Mouse (Mus musculus) macrophage (primary cell): ENCODE data around the gene Ift27. TPM values are rescaled to one million over a fixed set of nuclear protein-coding genes. Genes with fewer than 3 reads are reported as not detected.

ENCODE experiments used
- H3K27ac ChIP-seq: fragments of 350-480 bp; formaldehyde crosslinking; 2 replicates; pipeline ENCODE4 v1.9.0; 2021
- H3K36me3 ChIP-seq: fragments of 350-480 bp; formaldehyde crosslinking; 2 replicates; pipeline ENCODE4 v1.9.0; 2021; ENCODE audit errors: inconsistent target
- H3K4me3 ChIP-seq: fragments of 350-480 bp; formaldehyde crosslinking; 2 replicates; pipeline ENCODE4 v1.9.0; 2021; ENCODE audit errors: inconsistent target
- H3K79me2 ChIP-seq: fragments of 350-480 bp; formaldehyde crosslinking; 2 replicates; pipeline ENCODE4 v1.9.0; 2021; ENCODE audit errors: inconsistent target
- WGBS: methylation state at CpG from one replicate; pipeline ENCODE4 v1.1.7; 2026; ENCODE audit warnings: inconsistent platforms; ENCODE audit not compliant: missing documents; 5-methylcytosine and 5-hydroxymethylcytosine counted together
- polyA plus RNA-seq: library from polyadenylated mRNA; stranded (reverse); fragments of 250-400 nt; gene quantifications from 3 replicates; pipeline ENCODE4 v1.2.4, GENCODE M21; 2018; ENCODE audit warnings: inconsistent platforms
- total RNA-seq, 78 experiments: library from RNA; depleted of rRNA; stranded (reverse); fragments of 250-400 nt; gene quantifications; 1 replicate in 9 of 78; 2 replicates in 24 of 78; 3 replicates in 43 of 78; 4 replicates in 2 of 78; pipeline ENCODE4 v1.2.4; 2018; ENCODE audit warnings: inconsistent platforms in 56 of 78

Ift27 gene
- 10 to 100 TPM in 2 of 26 experiments, 1 to 10 TPM in 20, under 1 TPM in 1, not detected in 3; 0.41 to 12.5 (median 4.6) TPM for total RNA-seq (2018; cell fraction: chromatin; rRNA removed)
- 10 to 100 TPM; 10.7 to 19.4 (median 15.1) TPM for total RNA-seq (2018; cell fraction: cytosol; rRNA removed)
- 10 to 100 TPM in 1 of 26 experiments, 1 to 10 TPM in 25; 1.8 to 10.8 (median 5.5) TPM for total RNA-seq (2018; cell fraction: nucleus; rRNA removed)
- 12.6 to 19.9 TPM (median 13.4 TPM) in 3 replicates for polyA plus RNA-seq

- WGBS, result 3% methylated on average over 40 of the region's 40 CpGs
- peak within 1 kb of the TSS; percentile 60 for H3K27ac ChIP-seq
- H3K36me3 ChIP-seq, result no peaks in the 10 kb centered on the region
- H3K4me3 ChIP-seq, result peak within 1 kb of the TSS; percentile 82
- H3K79me2 ChIP-seq, result no peaks in the 10 kb centered on the region
Measured at GRCm38 (mm10) chr15:78173972-78174886, at the start of gene Ift27. Gene Ift27 (minus strand): TSS chr15:78174107.

DNA sequence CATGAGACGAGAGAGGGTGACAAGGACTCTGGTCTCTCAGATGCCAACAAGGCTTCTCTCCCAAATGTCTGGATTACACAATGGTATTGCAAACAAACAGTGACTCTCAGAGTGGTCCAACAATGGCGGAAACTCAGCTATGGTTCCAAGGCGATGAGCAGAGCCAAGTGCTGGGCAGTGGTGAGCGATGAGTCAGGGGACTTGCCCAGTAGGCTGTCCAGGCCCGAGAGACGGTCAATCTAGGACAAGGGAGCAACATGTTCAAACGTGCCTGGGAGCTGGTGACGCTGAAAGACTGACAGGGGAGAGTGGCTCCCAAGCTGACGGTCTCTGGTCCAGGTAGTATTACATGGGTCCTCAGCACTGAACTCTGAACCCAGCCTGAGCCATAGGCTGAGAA is 41.4 kb upstream of the Ift27 start:
- WGBS, result 85% methylated on average over 9 of the region's 9 CpGs
- Histone ChIP-seq H3K27ac (no peak overlapping the region), H3K36me3 (no peaks in the 10 kb centered on the region), H3K79me2 (no peaks in the 10 kb centered on the region), H3K4me3 (no peak overlapping the region)

- 84% methylated on average over 8 of the region's 8 CpGs for WGBS
- Histone ChIP-seq H3K4me3 (no peak overlapping the region), H3K79me2 (no peaks in the 10 kb centered on the region), H3K27ac (no peak overlapping the region), H3K36me3 (no peaks in the 10 kb centered on the region)
Measured at GRCm38 (mm10) chr15:78211367-78211766, 37.5 kb upstream of the Ift27 start.

GRCm38 (mm10) chr15:78210203-78210602 is 36.3 kb upstream of the Ift27 start:
- Histone ChIP-seq H3K27ac (no peak overlapping the region), H3K4me3 (no peak overlapping the region), H3K36me3 (no peaks in the 10 kb centered on the region), H3K79me2 (no peaks in the 10 kb centered on the region)
- 48% methylated on average over 4 of the region's 4 CpGs for WGBS

DNA sequence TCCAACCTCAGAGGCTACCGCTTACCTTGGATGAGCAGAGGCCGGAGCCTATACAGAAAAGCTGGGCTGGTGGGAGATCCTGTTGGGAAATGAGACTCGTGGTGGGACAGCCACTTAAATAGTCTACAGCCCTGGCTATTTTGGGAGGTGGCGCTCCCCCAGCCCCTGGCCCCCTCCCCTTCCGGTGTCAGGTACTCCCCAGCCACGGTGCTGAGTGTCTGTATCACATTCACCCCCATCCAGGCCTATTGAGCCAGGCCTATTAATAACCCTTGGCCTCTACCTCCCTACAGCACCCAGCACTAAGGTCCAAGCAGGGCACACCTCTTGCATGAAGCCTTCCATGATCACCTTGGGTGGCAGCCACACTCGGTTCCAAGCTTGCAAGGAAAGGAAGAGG is 32.4 kb upstream of the Ift27 start, which contains the start of gene Pvalb:
Gene Pvalb (minus strand): TSS at position 89 of the 400 bp plus-strand sequence.
- Histone ChIP-seq H3K4me3 (no peak within 1 kb of the TSS), H3K79me2 (no peaks in the 10 kb centered on the region), H3K36me3 (no peaks in the 10 kb centered on the region), H3K27ac (no peak within 1 kb of the TSS)
- WGBS, result 88% methylated on average over 7 of the region's 7 CpGs

DNA sequence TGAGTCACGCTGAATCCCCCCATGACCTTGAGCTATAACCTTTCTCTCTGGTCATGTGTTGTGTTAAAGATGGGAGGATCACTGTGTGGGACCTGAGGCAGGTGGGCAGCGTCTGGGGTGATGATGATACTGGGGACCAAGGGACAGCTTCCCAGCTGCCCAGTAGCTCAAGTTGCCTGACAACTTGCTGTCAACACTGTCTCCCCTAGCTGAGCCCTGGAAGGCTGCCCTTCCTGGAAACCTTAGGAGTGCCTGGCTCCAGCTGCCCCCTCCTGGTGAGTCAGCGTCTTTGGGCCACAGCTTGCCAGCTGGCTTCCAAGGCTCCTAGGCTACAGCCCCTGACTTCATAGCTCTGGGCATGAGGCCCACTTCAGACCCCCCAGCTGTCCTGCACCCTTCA is 31.3 kb upstream of the Ift27 start:
- 43% methylated on average over 3 of the region's 3 CpGs for WGBS
- no peak overlapping the region for H3K4me3 ChIP-seq
- H3K79me2 ChIP-seq, result no peaks in the 10 kb centered on the region
- no peaks in the 10 kb centered on the region for H3K36me3 ChIP-seq
- no peak overlapping the region for H3K27ac ChIP-seq

DNA sequence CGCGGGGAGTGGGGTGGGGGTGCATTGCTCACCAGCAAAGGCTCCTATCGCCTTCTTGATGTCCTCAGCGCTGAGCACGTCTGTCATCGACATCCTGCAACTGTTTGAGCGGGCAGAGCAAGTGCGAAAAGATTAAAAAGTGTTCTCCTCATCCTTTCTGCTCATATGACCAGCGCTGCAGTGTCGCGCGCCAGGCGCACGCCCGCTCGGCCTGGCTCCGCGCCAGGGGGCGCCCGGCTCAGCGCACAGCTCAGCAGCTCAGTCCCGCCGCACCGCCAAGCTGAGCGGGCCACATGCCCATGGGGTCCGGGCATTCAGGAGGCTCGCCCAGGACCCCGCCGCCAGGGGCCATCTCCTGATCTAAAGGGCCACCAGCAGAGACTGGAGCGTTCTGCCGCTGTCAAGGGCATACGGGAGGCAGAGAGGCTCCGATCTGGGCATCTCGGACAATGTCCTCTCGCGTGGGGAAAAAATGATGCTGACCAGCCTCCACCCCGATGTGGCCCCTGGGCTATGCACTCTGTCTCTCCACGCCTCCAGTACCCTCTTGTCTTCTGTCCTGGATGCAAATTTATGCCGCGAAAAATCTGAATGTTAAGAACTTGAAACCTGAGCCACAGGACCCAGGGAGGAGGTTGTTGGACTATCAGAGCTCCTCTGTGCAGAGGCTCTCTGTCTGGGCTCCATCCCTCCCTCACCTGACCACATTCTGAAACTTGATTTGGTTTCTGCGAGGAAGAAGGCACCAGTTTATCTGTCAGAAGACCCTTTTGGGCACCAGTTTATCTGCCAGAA is 30.3 kb upstream of the Ift27 start:
- Histone ChIP-seq H3K4me3 (no peak overlapping the region), H3K79me2 (no peaks in the 10 kb centered on the region), H3K36me3 (no peaks in the 10 kb centered on the region), H3K27ac (no peak overlapping the region)
- 5% methylated on average over 41 of the region's 41 CpGs for WGBS

DNA sequence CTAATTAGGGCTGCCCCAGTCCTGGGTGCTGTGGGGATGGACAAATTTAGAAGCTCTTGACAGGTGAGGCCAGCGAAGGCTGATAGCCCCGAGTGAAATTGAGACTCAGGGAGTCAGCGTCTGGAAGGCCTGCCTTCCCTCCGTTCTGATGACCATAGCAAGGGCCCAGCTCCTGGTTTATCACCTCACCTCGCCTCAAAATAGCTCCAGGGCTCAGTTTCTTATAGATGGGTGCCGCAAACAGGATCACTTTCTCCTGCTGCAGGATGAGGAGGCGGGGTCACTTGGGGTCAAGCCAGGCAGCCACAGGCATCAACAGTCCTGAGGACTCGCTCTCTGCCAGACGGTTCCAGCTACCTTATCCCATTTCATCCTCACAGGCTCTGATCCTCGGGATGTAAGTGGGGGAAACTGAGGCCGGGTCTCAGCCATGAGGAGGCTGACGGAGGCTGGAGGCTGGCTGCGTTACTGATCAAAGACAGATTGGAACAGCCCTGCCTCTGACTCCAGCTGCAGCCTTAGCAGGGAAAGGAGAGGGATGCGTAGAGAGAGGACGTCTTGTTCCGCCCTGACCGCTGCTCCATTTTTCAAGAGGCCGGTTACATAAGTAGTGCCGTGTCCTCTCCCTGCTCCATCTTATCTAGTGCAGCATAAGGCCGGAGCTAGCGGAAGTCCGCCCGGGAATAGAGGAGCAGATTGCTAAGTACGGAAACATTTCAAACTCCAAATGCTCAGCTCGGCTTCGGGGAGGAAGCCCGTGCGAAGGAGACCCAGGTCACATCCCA is 21.4 kb upstream of the Ift27 start:
- Histone ChIP-seq H3K36me3 (no peaks in the 10 kb centered on the region), H3K27ac (no peak overlapping the region)
- WGBS, result 85% methylated on average over 26 of the region's 28 CpGs

DNA sequence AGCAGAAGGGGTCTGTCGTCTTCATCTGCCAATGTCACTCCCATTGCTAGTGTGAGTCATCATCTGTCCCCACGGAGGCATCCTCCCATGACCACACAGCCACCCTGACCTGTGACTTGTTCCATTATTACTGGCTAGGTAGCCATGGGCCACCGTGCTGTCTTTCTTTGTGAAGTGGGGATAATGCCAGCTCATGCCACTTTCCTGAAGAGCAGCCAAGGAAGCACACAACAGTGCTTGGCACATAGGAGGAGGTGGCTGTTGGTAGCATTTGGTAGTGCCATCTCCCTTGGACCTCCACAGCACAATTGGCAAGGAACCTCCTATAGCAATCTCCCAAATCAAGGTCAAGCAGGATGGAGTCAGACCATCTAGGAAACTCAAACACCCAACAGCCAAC is 20.4 kb upstream of the Ift27 start:
- 57% methylated on average over 3 of the region's 3 CpGs for WGBS
- no peak overlapping the region for H3K4me3 ChIP-seq
- no peaks in the 10 kb centered on the region for H3K36me3 ChIP-seq

More for the DNA sequence above, 21.4 kb upstream of the Ift27 start:
- no peak overlapping the region for H3K4me3 ChIP-seq
- H3K79me2 ChIP-seq, result no peaks in the 10 kb centered on the region

GRCm38 (mm10) chr15:78189636-78190035 is 15.7 kb upstream of the Ift27 start:
- Histone ChIP-seq H3K79me2 (no peaks in the 10 kb centered on the region), H3K27ac (no peak overlapping the region), H3K4me3 (no peak overlapping the region), H3K36me3 (no peaks in the 10 kb centered on the region)
- 90% methylated on average over 7 of the region's 7 CpGs for WGBS

More for the DNA sequence above, 20.4 kb upstream of the Ift27 start:
- no peak overlapping the region for H3K27ac ChIP-seq
- no peaks in the 10 kb centered on the region for H3K79me2 ChIP-seq

- H3K36me3 ChIP-seq, result no peaks in the 10 kb centered on the region
- no peaks in the 10 kb centered on the region for H3K79me2 ChIP-seq
- H3K4me3 ChIP-seq, result no peak overlapping the region
- 91% methylated on average over 3 of the region's 3 CpGs for WGBS
- no peak overlapping the region for H3K27ac ChIP-seq
Measured at GRCm38 (mm10) chr15:78188546-78188945, 14.6 kb upstream of the Ift27 start.

DNA sequence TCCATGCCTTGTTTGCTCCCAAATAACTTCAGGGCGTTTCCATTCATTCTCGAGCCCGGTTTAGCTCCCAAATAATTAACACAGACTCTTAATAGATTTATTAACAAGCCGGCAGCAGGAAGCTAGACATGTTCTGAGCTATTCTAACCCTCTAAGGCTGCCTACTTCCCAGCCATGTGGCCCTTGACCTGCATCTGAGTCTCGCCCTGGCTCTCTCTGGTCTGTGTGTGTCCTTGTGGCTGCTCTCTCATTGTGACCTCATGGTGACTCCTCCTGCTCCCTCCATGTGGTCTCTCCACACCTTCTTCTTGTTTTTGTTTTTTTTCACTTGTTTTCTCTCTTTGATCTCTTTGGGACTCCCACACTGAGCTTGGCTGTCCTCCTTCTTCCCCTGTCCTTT is 13.0 kb upstream of the Ift27 start:
- WGBS, result 84% methylated on average over 5 of the region's 5 CpGs
- H3K79me2 ChIP-seq, result no peaks in the 10 kb centered on the region
- H3K27ac ChIP-seq, result no peak overlapping the region
- no peaks in the 10 kb centered on the region for H3K36me3 ChIP-seq
- no peak overlapping the region for H3K4me3 ChIP-seq

- 87% methylated on average over 4 of the region's 4 CpGs for WGBS
- Histone ChIP-seq H3K4me3 (no peak overlapping the region), H3K36me3 (no peaks in the 10 kb centered on the region), H3K27ac (no peak overlapping the region), H3K79me2 (no peaks in the 10 kb centered on the region)
Measured at GRCm38 (mm10) chr15:78185609-78186008, 11.7 kb upstream of the Ift27 start.

DNA sequence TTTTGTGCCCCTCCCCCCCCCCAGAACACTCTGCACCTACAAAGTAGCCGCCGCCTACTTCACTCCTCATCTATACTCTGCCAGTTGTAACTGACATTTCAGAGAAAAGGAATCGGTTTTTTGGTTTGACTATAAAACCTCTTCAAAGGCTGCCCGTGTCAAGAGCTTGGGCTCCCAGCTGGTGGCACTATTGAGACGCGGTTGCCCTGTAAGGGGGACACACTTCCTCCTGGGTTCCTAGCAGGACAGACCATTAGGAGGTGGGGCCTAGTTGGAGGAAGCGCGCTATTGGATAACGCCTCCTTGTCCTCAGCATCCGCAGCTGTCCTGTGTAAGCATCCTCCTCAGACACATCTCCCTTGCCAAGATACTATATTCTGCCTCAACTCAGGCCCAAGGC is 10.9 kb upstream of the Ift27 start:
- no peaks in the 10 kb centered on the region for H3K79me2 ChIP-seq
- no peak overlapping the region for H3K4me3 ChIP-seq
- WGBS, result under 1% methylated on average over 10 of the region's 10 CpGs
- no peaks in the 10 kb centered on the region for H3K36me3 ChIP-seq
- no peak overlapping the region for H3K27ac ChIP-seq
